Mouse (Mus musculus) kidney, adult 10 weeks (tissue): Measurements from ENCODE around the gene Olfr839-ps1. TPM values are rescaled to one million over a fixed set of nuclear protein-coding genes. Genes with fewer than 3 reads are reported as not detected.

Source experiments
- polyA plus RNA-seq: library from polyadenylated mRNA; stranded (reverse); fragments of 350-450 nt; fragmentation: Illumina TruSeq; extraction: RNeasy Lipid Tissue Mini Kit (QIAGEN cat#74804); gene quantifications from one replicate; pipeline ENCODE4 v1.2.3, GENCODE M21; 2014; ENCODE audit warnings: low read depth, low replicate concordance

Gene Olfr839-ps1
- polyA plus RNA-seq = not detected

DNA sequence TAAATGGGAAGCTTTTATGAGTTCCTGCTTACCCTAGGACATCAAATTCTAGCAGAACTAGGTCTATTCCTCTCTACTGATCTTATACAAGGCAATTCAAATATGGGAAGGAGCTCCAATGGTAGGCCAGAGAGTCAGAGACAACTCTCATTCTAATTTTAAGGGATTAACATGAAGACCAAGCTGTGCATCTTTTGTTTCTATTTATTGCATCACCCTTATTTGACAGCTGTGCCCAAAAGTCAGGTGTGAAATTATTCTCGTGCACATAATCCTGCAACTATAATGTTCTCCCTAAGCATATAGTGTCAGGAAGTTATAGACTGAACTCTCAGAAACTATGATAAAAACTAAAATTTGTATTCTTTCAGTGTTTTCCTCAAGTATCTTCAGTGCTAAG lies at the start of gene Olfr839-ps1:
Olfr839-ps1 (minus strand) TSS at position 101 of the 400 bp plus-strand sequence.

DNA sequence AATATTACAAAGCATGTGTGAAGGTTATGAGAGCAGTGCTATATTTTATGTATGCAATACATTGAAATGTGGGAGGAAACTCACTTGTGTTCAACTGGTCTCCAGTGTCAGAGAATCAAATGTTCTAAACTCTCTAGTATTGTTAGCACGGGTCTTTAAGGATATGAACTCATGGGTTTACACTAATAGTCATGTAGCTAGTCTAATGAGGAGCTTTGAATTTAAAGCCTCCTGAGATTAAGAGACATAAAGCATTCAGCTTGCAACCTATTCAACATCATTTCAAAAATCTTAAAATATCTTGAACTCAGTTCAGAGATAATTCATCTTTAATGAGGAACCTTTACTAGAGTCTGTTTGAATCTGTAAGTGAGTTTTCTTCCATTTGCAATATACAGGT lies 41.1 kb downstream of the Olfr839-ps1 start, which contains the start of gene Olfr837:
Olfr837 (plus strand) TSS at position 301 of the 400 bp plus-strand sequence.

DNA sequence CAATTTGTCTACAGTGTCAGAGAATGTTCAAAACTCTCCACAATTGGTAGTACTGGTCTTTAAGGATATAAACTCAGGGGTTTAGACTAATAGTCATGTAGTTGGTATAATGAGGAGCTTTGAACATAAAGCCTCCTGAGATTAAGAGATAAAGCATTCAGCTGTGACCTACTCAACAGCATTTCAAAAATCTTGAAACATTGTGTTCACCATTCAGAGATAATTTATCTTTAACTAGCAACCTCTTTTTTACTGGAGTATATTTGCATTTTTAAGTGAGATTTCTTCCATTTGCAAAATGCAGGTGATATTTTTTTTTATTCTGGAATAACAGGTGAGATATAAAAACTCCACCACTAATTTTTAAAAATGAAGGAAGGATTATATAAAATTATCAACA lies 57.0 kb downstream of the Olfr839-ps1 start, which contains the start of gene Olfr836:
Olfr836 (plus strand) TSS at position 301 of the 400 bp plus-strand sequence.

Other genes starting within 250 kb of the Olfr839-ps1 start
- not detected for gene Olfr832, start 240.2 kb downstream of the Olfr839-ps1 start, polyA plus RNA-seq
- gene Olfr834, start 189.3 kb downstream of the Olfr839-ps1 start, polyA plus RNA-seq = not detected
- not detected for gene Olfr835, start 144.6 kb downstream of the Olfr839-ps1 start, polyA plus RNA-seq
- gene Olfr836, start 56.9 kb downstream of the Olfr839-ps1 start, polyA plus RNA-seq = not detected
- not detected for gene Olfr837, start 41.0 kb downstream of the Olfr839-ps1 start, polyA plus RNA-seq
- not detected for gene Olfr843, start 74.7 kb upstream of the Olfr839-ps1 start, polyA plus RNA-seq
- not detected for gene Olfr844, start 139.0 kb upstream of the Olfr839-ps1 start, polyA plus RNA-seq
- not detected for gene Olfr845, start 159.1 kb upstream of the Olfr839-ps1 start, polyA plus RNA-seq
- gene Olfr846, start 186.7 kb upstream of the Olfr839-ps1 start, polyA plus RNA-seq = not detected
- gene Olfr847, start 201.4 kb upstream of the Olfr839-ps1 start, polyA plus RNA-seq = not detected